Mouse (Mus musculus): ENCODE measurements around the gene Arhgap10. TPM values are rescaled to one million over a fixed set of nuclear protein-coding genes. Genes with fewer than 3 reads are reported as not detected.
"Not testable (repeated sequence)": the region's sequence is repeated elsewhere in the genome, so short reads cannot be mapped to it uniquely, and the experiment has no call there.

The Arhgap10 gene
- total RNA-seq, 2 experiments from 2014 or later = 50.3 to 51.3 TPM

- no peak for DNase-seq
These were observed 175.6 kb downstream of the Arhgap10 start for GRCm38 (mm10) chr8:77342144-77342543.

- DNase-seq = no peak
These were observed 176.4 kb downstream of the Arhgap10 start for GRCm38 (mm10) chr8:77341329-77341728.

- DNase-seq = no peak
These were observed 177.6 kb downstream of the Arhgap10 start for GRCm38 (mm10) chr8:77340046-77340747.

GRCm38 (mm10) chr8:77337272-77337671, 180.5 kb downstream of the Arhgap10 start:
- no peak for DNase-seq

- no peak for DNase-seq
These were observed 186.6 kb downstream of the Arhgap10 start for GRCm38 (mm10) chr8:77331180-77331579.

- no peak for DNase-seq
These were observed 187.4 kb downstream of the Arhgap10 start for GRCm38 (mm10) chr8:77330304-77330703.

GRCm38 (mm10) chr8:77329783-77330182, 188.0 kb downstream of the Arhgap10 start:
- no peak for DNase-seq

GRCm38 (mm10) chr8:77328473-77328872, 189.3 kb downstream of the Arhgap10 start:
- no peak for DNase-seq

- no peak for DNase-seq
These were observed 190.4 kb downstream of the Arhgap10 start for GRCm38 (mm10) chr8:77327326-77327725.

- DNase-seq = not testable (repeated sequence)
These were observed 195.0 kb downstream of the Arhgap10 start for GRCm38 (mm10) chr8:77322727-77323126.

- DNase-seq = no peak
These were observed 195.9 kb downstream of the Arhgap10 start for GRCm38 (mm10) chr8:77321901-77322300.

- no peak for DNase-seq
These were observed 199.2 kb downstream of the Arhgap10 start for GRCm38 (mm10) chr8:77318590-77318989.

- no peak for DNase-seq
These were observed 200.0 kb downstream of the Arhgap10 start for GRCm38 (mm10) chr8:77317771-77318170.

- DNase-seq = no peak
These were observed 204.8 kb downstream of the Arhgap10 start for GRCm38 (mm10) chr8:77313003-77313402.

GRCm38 (mm10) chr8:77311762-77312161, 206.0 kb downstream of the Arhgap10 start:
- no peak for DNase-seq

GRCm38 (mm10) chr8:77310541-77310940, 207.2 kb downstream of the Arhgap10 start:
- DNase-seq = no peak

GRCm38 (mm10) chr8:77310026-77310425, 207.7 kb downstream of the Arhgap10 start:
- no peak for DNase-seq

GRCm38 (mm10) chr8:77294599-77294998, 223.2 kb downstream of the Arhgap10 start:
- DNase-seq = no peak

GRCm38 (mm10) chr8:77292649-77293048, 225.1 kb downstream of the Arhgap10 start:
- no peak for DNase-seq

- DNase-seq = no peak
These were observed 225.6 kb downstream of the Arhgap10 start for GRCm38 (mm10) chr8:77292120-77292519.

- no peak for DNase-seq
These were observed 229.3 kb downstream of the Arhgap10 start for GRCm38 (mm10) chr8:77288492-77288891.

- no peak for DNase-seq
These were observed 229.7 kb downstream of the Arhgap10 start for GRCm38 (mm10) chr8:77288065-77288464.

- no peak for DNase-seq
These were observed 233.3 kb downstream of the Arhgap10 start for GRCm38 (mm10) chr8:77284473-77284872.

- no peak for DNase-seq
These were observed 235.0 kb downstream of the Arhgap10 start for GRCm38 (mm10) chr8:77282605-77283236.
